Mouse (Mus musculus) T-cell, adult 2 months (primary cell): ENCODE measurements around the gene Gm28374.
"Not testable (repeated sequence)": the region's sequence is repeated elsewhere in the genome, so short reads cannot be mapped to it uniquely, and the experiment has no call there.

ENCODE experiments used
- DNase-seq: peaks from one replicate; pipeline ENCODE4 v3.0.0; 2022; ENCODE audit warnings: low spot score

The Gm28374 gene

GRCm38 (mm10) chr19:6056696-6057095, 25.4 kb downstream of the Gm28374 start:
- no peak for DNase-seq

GRCm38 (mm10) chr19:6054296-6054695, 27.8 kb downstream of the Gm28374 start:
- DNase-seq = no peak

GRCm38 (mm10) chr19:6052516-6052915, 29.5 kb downstream of the Gm28374 start:
- no peak for DNase-seq

GRCm38 (mm10) chr19:6048681-6049410, 33.2 kb downstream of the Gm28374 start:
- no peak for DNase-seq

GRCm38 (mm10) chr19:6047899-6048166, 34.2 kb downstream of the Gm28374 start:
- DNase-seq = no peak

GRCm38 (mm10) chr19:6047154-6047898, 34.7 kb downstream of the Gm28374 start:
- no peak for DNase-seq

GRCm38 (mm10) chr19:6046294-6047153, 35.5 kb downstream of the Gm28374 start, which contains the start of gene Syvn1:
TSS of gene Syvn1 (plus strand) at chr19:6046576.
- DNase-seq = peak; percentile 92

GRCm38 (mm10) chr19:6045366-6046293, 36.4 kb downstream of the Gm28374 start:
- peak; percentile 45 for DNase-seq

GRCm38 (mm10) chr19:6044102-6044501, 38.0 kb downstream of the Gm28374 start:
- not testable (repeated sequence) for DNase-seq

GRCm38 (mm10) chr19:6042293-6042692, 39.8 kb downstream of the Gm28374 start:
- DNase-seq = no peak

GRCm38 (mm10) chr19:6040002-6040401, 42.1 kb downstream of the Gm28374 start:
- no peak for DNase-seq

GRCm38 (mm10) chr19:6038326-6038725, 43.7 kb downstream of the Gm28374 start:
- DNase-seq = no peak

- DNase-seq = no peak
Observed at GRCm38 (mm10) chr19:6037695-6038094, 44.4 kb downstream of the Gm28374 start.

- DNase-seq = no peak
Observed at GRCm38 (mm10) chr19:6035966-6036585, 46.0 kb downstream of the Gm28374 start.

- DNase-seq = no peak
Observed at GRCm38 (mm10) chr19:6030520-6031280, 51.4 kb downstream of the Gm28374 start.

GRCm38 (mm10) chr19:6029426-6029825, 52.6 kb downstream of the Gm28374 start:
- DNase-seq = no peak

- DNase-seq = no peak
Observed at GRCm38 (mm10) chr19:6028991-6029390, 53.1 kb downstream of the Gm28374 start.
